Mouse (Mus musculus) midbrain, postnatal 0 days (tissue): ENCODE results near the gene Inf2. TPM values are rescaled to one million over a fixed set of nuclear protein-coding genes. Genes with fewer than 3 reads are reported as not detected.

ENCODE experiments used
- ATAC-seq: fragments of 200-750 bp; cut with Nextera tagmentation; 2 replicates; pipeline ENCODE4 v1.8.0; 2017; ENCODE audit warnings: moderate number of reproducible peaks, mild to moderate bottlenecking, moderate TSS enrichment, moderate library complexity; ENCODE audit not compliant: low FRiP score
- DNase-seq: peaks from one replicate; pipeline ENCODE4 v3.0.0-alpha.2; 2015; ENCODE audit warnings: low spot score
- H3K27ac ChIP-seq: fragments of 300-500 bp; sonication (generic); 2 replicates; pipeline ENCODE4 v1.5.1; 2014; ENCODE audit warnings: low read depth, mild to moderate bottlenecking, low read length, mixed read lengths
- H3K27me3 ChIP-seq: fragments of 300-500 bp; sonication (generic); 2 replicates; pipeline ENCODE4 v1.6.1; 2014; ENCODE audit warnings: low read length, control low read depth, mixed read lengths; ENCODE audit not compliant: insufficient read depth
- H3K36me3 ChIP-seq: fragments of 300-500 bp; sonication (generic); 2 replicates; pipeline ENCODE4 v1.6.1; 2014; ENCODE audit warnings: low read length, control low read depth, mixed read lengths; ENCODE audit not compliant: insufficient read depth
- H3K4me1 ChIP-seq: fragments of 300-500 bp; sonication (generic); 2 replicates; pipeline ENCODE4 v1.6.1; 2014; ENCODE audit warnings: mild to moderate bottlenecking, control low read depth, antibody characterized with exemption, low read length, mixed read lengths; ENCODE audit not compliant: insufficient read depth
- H3K4me2 ChIP-seq: fragments of 300-500 bp; sonication (generic); 2 replicates; pipeline ENCODE4 v1.6.1; 2014; ENCODE audit warnings: low read depth, mild to moderate bottlenecking, low read length, mixed read lengths; ENCODE audit not compliant: poor library complexity, severe bottlenecking
- H3K4me3 ChIP-seq: fragments of 300-500 bp; sonication (generic); 2 replicates; pipeline ENCODE4 v1.5.1; 2014; ENCODE audit warnings: low read depth, mild to moderate bottlenecking, low read length, moderate library complexity
- H3K9ac ChIP-seq: fragments of 300-500 bp; sonication (generic); replicated peaks from 2 replicates; pipeline ENCODE4 v1.6.1; 2014; ENCODE audit warnings: mild to moderate bottlenecking, low read length, moderate library complexity, mixed read lengths; ENCODE audit not compliant: poor library complexity, severe bottlenecking
- H3K9me3 ChIP-seq: fragments of 300-500 bp; sonication (generic); 2 replicates; pipeline ENCODE4 v1.6.1; 2016; ENCODE audit warnings: low read length, control low read depth
- CTCF ChIP-seq: IDR thresholded peaks from 2 replicates; pipeline ENCODE4 v1.5.1; 2016; ENCODE audit warnings: antibody characterized with exemption, mild to moderate bottlenecking
- WGBS: fragments of 180-500 bp; shearing (Covaris S2); extraction: QIAGEN DNeasy Blood & Tissue Kit; methylation state at CpG from one replicate; pipeline ENCODE4 v1.1.7; 2014; 5-methylcytosine and 5-hydroxymethylcytosine counted together
- polyA plus RNA-seq: library from polyadenylated mRNA; unstranded; fragments of >200 nt; fragmentation: Nextera tagmentation; extraction: Ambion mirVana; gene quantifications from 2 replicates; pipeline ENCODE4 v1.2.1, GENCODE M21; 2015
- total RNA-seq: library from RNA; depleted of rRNA; stranded (reverse); fragments of >200 nt; gene quantifications from 2 replicates; pipeline ENCODE4 v1.2.3, GENCODE M21; 2014

Gene Inf2
- total and polyA plus RNA-seq, 2 experiments from 2014 or later: 1.3 to 3.6 TPM

- WGBS: 81% methylated on average over 5 of the region's 5 CpGs
- no peak overlapping the region for H3K4me3 ChIP-seq
- no peak for TF ChIP-seq CTCF
- H3K27me3 ChIP-seq: no peaks in the 10 kb centered on the region
- no peak overlapping the region for H3K27ac ChIP-seq
- H3K36me3 ChIP-seq: no peaks in the 10 kb centered on the region
- ATAC-seq (no peak), DNase-seq (no peak)
- no peak overlapping the region for H3K4me2 ChIP-seq
- peaks cover 3% of the 10 kb centered on the region; the same call in 1 of the 2 replicates for H3K4me1 ChIP-seq
- no peak overlapping the region for H3K9ac ChIP-seq
- no peaks in the 10 kb centered on the region for H3K9me3 ChIP-seq
Measured at GRCm38 (mm10) chr12:112632907-112633306, 44.3 kb downstream of the Inf2 start.

- Histone ChIP-seq H3K9me3 (no peaks in the 10 kb centered on the region), H3K4me2 (no peak overlapping the region), H3K36me3 (no peaks in the 10 kb centered on the region), H3K27ac (no peak overlapping the region), H3K4me1 (peaks cover 3% of the 10 kb centered on the region; the same call in 1 of the 2 replicates), H3K4me3 (no peak overlapping the region), H3K27me3 (no peaks in the 10 kb centered on the region), H3K9ac (no peak overlapping the region)
- no peak for ATAC-seq
- no peak for DNase-seq
- TF ChIP-seq CTCF: no peak
- 77% methylated on average over 9 of the region's 9 CpGs for WGBS
Measured at GRCm38 (mm10) chr12:112633686-112634085, 45.1 kb downstream of the Inf2 start.

GRCm38 (mm10) chr12:112639526-112639925, 50.9 kb downstream of the Inf2 start:
- Histone ChIP-seq H3K4me2 (no peak overlapping the region), H3K9me3 (no peaks in the 10 kb centered on the region), H3K4me3 (no peak overlapping the region), H3K9ac (no peak overlapping the region), H3K27me3 (no peaks in the 10 kb centered on the region), H3K4me1 (no peaks in the 10 kb centered on the region), H3K27ac (no peak overlapping the region), H3K36me3 (no peaks in the 10 kb centered on the region)
- ATAC-seq (no peak), DNase-seq (no peak)
- WGBS: 91% methylated on average over 10 of the region's 10 CpGs
- TF ChIP-seq CTCF: no peak

GRCm38 (mm10) chr12:112643126-112643525, 54.5 kb downstream of the Inf2 start:
- ATAC-seq (no peak), DNase-seq (no peak)
- Histone ChIP-seq H3K9ac (no peak overlapping the region), H3K4me2 (no peak overlapping the region), H3K4me1 (peaks cover 11% of the 10 kb centered on the region; the same call in 1 of the 2 replicates), H3K36me3 (no peaks in the 10 kb centered on the region), H3K9me3 (no peaks in the 10 kb centered on the region), H3K27ac (no peak overlapping the region), H3K4me3 (no peak overlapping the region), H3K27me3 (no peaks in the 10 kb centered on the region)
- 95% methylated on average over 6 of the region's 6 CpGs for WGBS
- no peak for TF ChIP-seq CTCF

GRCm38 (mm10) chr12:112644180-112644854, 55.7 kb downstream of the Inf2 start, which contains the start of gene Siva1:
TSS of gene Siva1 (plus strand) at chr12:112644679.
- Histone ChIP-seq H3K9me3 (no peaks in the 10 kb centered on the region), H3K9ac (peak within 1 kb of the TSS; percentile 50), H3K4me2 (peak within 1 kb of the TSS; percentile 78), H3K4me1 (peaks cover 11% of the 10 kb centered on the region; the same call in 1 of the 2 replicates), H3K36me3 (peaks cover 4% of the 10 kb centered on the region; the same call in 1 of the 2 replicates), H3K27me3 (no peaks in the 10 kb centered on the region), H3K4me3 (peak within 1 kb of the TSS; percentile 64), H3K27ac (peak within 1 kb of the TSS; percentile 74)
- ATAC-seq (peak; percentile 96), DNase-seq (peak; percentile 98)
- 1% methylated on average over 39 of the region's 46 CpGs for WGBS
- TF ChIP-seq CTCF: no peak

GRCm38 (mm10) chr12:112644855-112645506, 56.4 kb downstream of the Inf2 start:
- DNase-seq (no peak), ATAC-seq (peak; percentile 79; the same call in 1 of the 2 replicates)
- Histone ChIP-seq H3K9me3 (no peaks in the 10 kb centered on the region), H3K4me1 (peaks cover 11% of the 10 kb centered on the region; the same call in 1 of the 2 replicates), H3K4me2 (peak overlapping the region; percentile 78), H3K4me3 (peak overlapping the region; percentile 64), H3K9ac (peak overlapping the region; percentile 50), H3K36me3 (peaks cover 9% of the 10 kb centered on the region; the same call in 1 of the 2 replicates), H3K27me3 (no peaks in the 10 kb centered on the region), H3K27ac (peak overlapping the region; percentile 74)
- under 1% methylated on average over 75 of the region's 75 CpGs for WGBS
- no peak for TF ChIP-seq CTCF
